Mouse (Mus musculus): ENCODE data around the gene Gpr183. TPM values are rescaled to one million over a fixed set of nuclear protein-coding genes. Genes with fewer than 3 reads are reported as not detected.

Gpr183 gene
- polyA plus RNA-seq, 1 experiment: 0.44 TPM

GRCm38 (mm10) chr14:121928375-121929137 is 36.4 kb downstream of the Gpr183 start:
- peak; percentile 84 for DNase-seq (ENCODE audit: low read depth)
- TF ChIP-seq CTCF (IDR thresholded peaks at IDR 0.05; ENCODE audit: borderline replicate concordance, extremely low read depth, insufficient read depth, insufficient read length) (peak; percentile 44; the same call in 1 of the 2 replicates), POLR2A (IDR thresholded peaks at IDR 0.05; ENCODE audit: borderline replicate concordance, extremely low read depth, insufficient read depth, insufficient read length, poor library complexity, severe bottlenecking) (no peak)

DNA sequence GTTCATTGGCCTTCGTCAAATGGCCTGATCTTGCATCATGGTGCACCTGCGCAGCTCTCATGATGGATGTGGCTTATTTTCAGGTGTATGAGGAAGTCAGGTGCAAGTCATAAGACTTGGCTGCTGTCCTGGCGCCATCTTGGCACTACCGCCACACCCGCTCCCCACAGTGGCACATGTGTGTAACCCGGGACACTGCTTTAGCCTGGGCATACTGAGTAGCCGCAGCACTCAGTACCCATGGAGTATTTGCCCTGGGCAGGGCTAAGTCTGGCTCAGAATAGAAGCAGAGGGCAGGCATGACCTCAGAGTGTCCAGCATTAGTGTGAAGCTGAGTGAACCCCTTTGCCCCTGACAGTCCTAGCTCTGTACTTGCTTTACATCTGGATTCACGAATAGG is 37.5 kb downstream of the Gpr183 start:
- no peak for DNase-seq (ENCODE audit: low read depth)
- TF ChIP-seq CTCF (IDR thresholded peaks at IDR 0.05; ENCODE audit: borderline replicate concordance, extremely low read depth, insufficient read depth, insufficient read length) (no peak), POLR2A (IDR thresholded peaks at IDR 0.05; ENCODE audit: borderline replicate concordance, extremely low read depth, insufficient read depth, insufficient read length, poor library complexity, severe bottlenecking) (no peak)

- TF ChIP-seq POLR2A (IDR thresholded peaks at IDR 0.05; ENCODE audit: borderline replicate concordance, extremely low read depth, insufficient read depth, insufficient read length, poor library complexity, severe bottlenecking) (no peak), CTCF (IDR thresholded peaks at IDR 0.05; ENCODE audit: borderline replicate concordance, extremely low read depth, insufficient read depth, insufficient read length) (no peak)
- no peak for DNase-seq (ENCODE audit: low read depth)
These were observed 38.1 kb downstream of the Gpr183 start for GRCm38 (mm10) chr14:121926901-121927300.

- TF ChIP-seq POLR2A (IDR thresholded peaks at IDR 0.05; ENCODE audit: borderline replicate concordance, extremely low read depth, insufficient read depth, insufficient read length, poor library complexity, severe bottlenecking) (no peak), CTCF (IDR thresholded peaks at IDR 0.05; ENCODE audit: borderline replicate concordance, extremely low read depth, insufficient read depth, insufficient read length) (no peak)
- DNase-seq (ENCODE audit: low read depth): no peak
These were observed 40.1 kb downstream of the Gpr183 start for GRCm38 (mm10) chr14:121924876-121925275.

DNA sequence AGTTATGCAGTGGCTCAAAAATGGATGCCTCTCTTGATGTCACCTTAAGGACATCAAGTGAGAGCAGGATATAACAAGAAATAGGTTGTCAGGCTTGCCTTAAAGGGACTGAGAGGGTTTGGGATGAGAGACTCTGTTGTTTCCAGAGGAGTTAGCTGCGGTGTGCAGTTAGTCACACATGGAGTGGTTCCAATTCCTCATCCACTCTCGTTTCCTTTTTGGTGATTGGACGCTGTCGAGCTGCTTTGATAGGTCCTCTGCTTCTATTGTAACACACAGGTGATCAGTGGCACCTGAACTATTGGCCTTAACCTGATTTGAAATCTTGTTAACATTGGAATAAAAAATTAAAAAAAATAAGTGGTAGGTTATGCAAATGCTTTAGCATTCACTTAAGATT is 42.3 kb downstream of the Gpr183 start:
- DNase-seq (ENCODE audit: low read depth): no peak
- TF ChIP-seq POLR2A (IDR thresholded peaks at IDR 0.05; ENCODE audit: borderline replicate concordance, extremely low read depth, insufficient read depth, insufficient read length, poor library complexity, severe bottlenecking): no peak
- TF ChIP-seq CTCF (IDR thresholded peaks at IDR 0.05; ENCODE audit: borderline replicate concordance, extremely low read depth, insufficient read depth, insufficient read length): no peak

DNA sequence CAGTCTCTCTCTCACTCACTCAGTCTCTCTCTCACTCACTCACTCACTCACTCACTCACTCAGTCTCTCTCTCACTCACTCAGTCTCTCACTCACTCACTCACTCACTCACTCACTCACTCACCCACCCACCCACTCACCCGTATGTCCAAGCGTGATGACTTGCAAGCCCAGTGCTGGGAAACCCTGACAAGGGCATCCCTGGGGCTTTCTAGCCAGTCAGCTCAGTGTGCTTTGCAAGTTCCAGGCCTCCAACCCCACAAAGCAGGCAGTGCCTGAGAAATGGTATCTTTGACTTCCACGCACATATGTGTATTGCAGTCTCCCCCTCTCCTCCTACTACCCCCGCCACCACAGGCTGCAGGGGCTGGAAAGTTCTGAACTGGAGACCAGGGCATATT is 43.0 kb downstream of the Gpr183 start:
- DNase-seq (ENCODE audit: low read depth): no peak
- TF ChIP-seq POLR2A (IDR thresholded peaks at IDR 0.05; ENCODE audit: borderline replicate concordance, extremely low read depth, insufficient read depth, insufficient read length, poor library complexity, severe bottlenecking): no peak

DNA sequence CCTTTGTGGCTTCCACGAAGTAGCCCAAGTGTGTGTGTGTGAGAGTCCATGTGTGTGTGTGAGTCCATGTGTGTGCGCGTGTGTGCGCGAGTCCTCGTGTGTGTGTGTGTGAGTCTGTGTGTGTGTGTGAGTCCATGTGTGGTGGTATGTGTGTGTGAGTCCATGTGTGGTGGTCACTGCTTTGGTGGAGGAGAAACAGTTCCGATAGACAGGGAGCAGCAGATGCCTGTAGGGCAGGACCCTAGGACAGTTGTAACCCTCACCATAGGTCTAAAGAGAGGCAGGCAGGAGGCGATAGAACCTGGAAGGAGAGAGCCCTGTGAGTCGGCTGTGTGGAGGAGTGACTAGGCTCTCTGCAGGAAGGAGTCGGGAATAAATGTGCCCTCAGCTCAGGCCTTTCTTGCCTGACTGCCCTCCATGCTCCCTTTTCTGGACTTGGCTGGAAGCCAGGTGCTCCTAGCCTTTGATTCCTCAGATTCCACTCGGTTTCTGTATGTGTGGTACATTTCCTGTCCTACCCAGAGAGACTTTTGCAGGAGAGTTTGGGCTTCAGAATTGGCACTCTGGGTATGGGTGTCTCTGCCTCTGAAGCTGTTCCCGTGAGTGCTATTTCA is 44.4 kb downstream of the Gpr183 start:
- DNase-seq (ENCODE audit: low read depth): peak; percentile 16
- no peak for TF ChIP-seq CTCF (IDR thresholded peaks at IDR 0.05; ENCODE audit: borderline replicate concordance, extremely low read depth, insufficient read depth, insufficient read length)
- no peak for TF ChIP-seq POLR2A (IDR thresholded peaks at IDR 0.05; ENCODE audit: borderline replicate concordance, extremely low read depth, insufficient read depth, insufficient read length, poor library complexity, severe bottlenecking)

- peak; percentile 53 for DNase-seq (ENCODE audit: low read depth)
- peak; percentile 64; the same call in 1 of the 2 replicates for TF ChIP-seq CTCF (IDR thresholded peaks at IDR 0.05; ENCODE audit: borderline replicate concordance, extremely low read depth, insufficient read depth, insufficient read length)
- TF ChIP-seq POLR2A (IDR thresholded peaks at IDR 0.05; ENCODE audit: borderline replicate concordance, extremely low read depth, insufficient read depth, insufficient read length, poor library complexity, severe bottlenecking): no peak
These were observed 45.2 kb downstream of the Gpr183 start for GRCm38 (mm10) chr14:121919752-121920151.

GRCm38 (mm10) chr14:121918266-121918665 is 46.7 kb downstream of the Gpr183 start:
- TF ChIP-seq POLR2A (IDR thresholded peaks at IDR 0.05; ENCODE audit: borderline replicate concordance, extremely low read depth, insufficient read depth, insufficient read length, poor library complexity, severe bottlenecking) (no peak), CTCF (IDR thresholded peaks at IDR 0.05; ENCODE audit: borderline replicate concordance, extremely low read depth, insufficient read depth, insufficient read length) (no peak)
- no peak for DNase-seq (ENCODE audit: low read depth)

DNA sequence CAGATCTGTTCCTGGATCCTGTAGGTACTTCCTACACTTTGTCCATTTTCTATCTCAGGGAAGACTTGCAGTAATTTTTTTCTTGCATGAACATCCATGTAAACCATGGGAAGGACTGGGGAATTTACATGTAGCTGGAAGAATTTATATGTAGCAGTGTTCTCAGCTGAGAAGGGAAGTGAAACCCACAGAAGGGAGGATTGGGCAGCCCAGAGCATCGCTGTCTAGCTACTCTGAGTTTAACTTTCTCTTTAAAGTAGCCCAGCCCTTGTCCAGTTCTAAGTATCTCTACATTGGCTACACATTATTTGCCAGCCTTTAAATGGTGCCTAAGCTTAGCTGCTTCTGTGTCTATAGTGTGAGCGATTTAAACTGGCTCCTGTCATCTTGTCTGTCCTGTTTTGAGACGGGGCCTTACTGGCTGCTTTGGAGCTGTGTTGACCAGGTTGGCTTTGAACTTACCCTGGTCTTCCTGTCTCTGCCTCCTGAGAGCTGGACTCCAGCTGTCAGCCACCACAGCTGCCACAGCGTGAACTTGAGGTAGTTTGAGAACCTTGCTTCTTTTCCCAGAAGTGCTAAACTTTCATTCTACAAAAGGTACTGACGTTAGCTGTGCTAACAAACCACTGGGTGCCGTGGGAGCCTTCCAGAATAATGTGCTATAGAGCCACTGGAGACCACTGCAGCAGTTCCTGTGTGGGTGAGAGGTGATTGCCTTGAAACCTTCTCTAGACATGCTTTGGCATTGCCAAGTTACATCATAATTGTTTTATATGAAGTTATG is 48.5 kb downstream of the Gpr183 start:
- DNase-seq (ENCODE audit: low read depth): no peak

GRCm38 (mm10) chr14:121915621-121916020 is 49.4 kb downstream of the Gpr183 start, which contains the start of gene Gpr18:
Gene Gpr18, minus strand, starts transcription at chr14:121915781.
- no peak for DNase-seq (ENCODE audit: low read depth)
- TF ChIP-seq POLR2A (IDR thresholded peaks at IDR 0.05; ENCODE audit: borderline replicate concordance, extremely low read depth, insufficient read depth, insufficient read length, poor library complexity, severe bottlenecking): no peak
- no peak for TF ChIP-seq CTCF (IDR thresholded peaks at IDR 0.05; ENCODE audit: borderline replicate concordance, extremely low read depth, insufficient read depth, insufficient read length)

More for the DNA sequence above, 48.5 kb downstream of the Gpr183 start:
- TF ChIP-seq POLR2A (IDR thresholded peaks at IDR 0.05; ENCODE audit: borderline replicate concordance, extremely low read depth, insufficient read depth, insufficient read length, poor library complexity, severe bottlenecking): no peak
- TF ChIP-seq CTCF (IDR thresholded peaks at IDR 0.05; ENCODE audit: borderline replicate concordance, extremely low read depth, insufficient read depth, insufficient read length): no peak

All from brain, embryonic 14.5 days (tissue).